Mouse (Mus musculus) bone marrow macrophage, adult 2 months (primary cell): ENCODE results near the gene Gm28308.

ENCODE experiments used
- CTCF ChIP-seq: IDR thresholded peaks from 2 replicates; pipeline ENCODE4 v1.5.1; 2012; ENCODE audit warnings: low read depth, mild to moderate bottlenecking, low read length, moderate library complexity
- POLR2A ChIP-seq: IDR thresholded peaks from 2 replicates; pipeline ENCODE4 v1.6.1; 2012; ENCODE audit warnings: mild to moderate bottlenecking, low read depth, low read length, borderline replicate concordance

- TF ChIP-seq POLR2A (no peak), CTCF (no peak)
Observed at GRCm38 (mm10) chr6:52115899-52116298, 97.2 kb downstream of the Gm28308 start.
